Mouse (Mus musculus) left cerebral cortex, adult 11 months (tissue): Measurements from ENCODE around the gene Gsto2.

ENCODE experiments used
- DNase-seq: peaks from one replicate; pipeline ENCODE4 v3.0.0; 2022; ENCODE audit warnings: low spot score

The Gsto2 gene

GRCm38 (mm10) chr19:47891562-47892312 lies 26.4 kb downstream of the Gsto2 start:
- no peak for DNase-seq

GRCm38 (mm10) chr19:47893092-47893491 lies 27.8 kb downstream of the Gsto2 start:
- DNase-seq, result no peak

- DNase-seq, result no peak
These were observed 33.2 kb downstream of the Gsto2 start for GRCm38 (mm10) chr19:47898472-47899079.

- no peak for DNase-seq
These were observed 34.7 kb downstream of the Gsto2 start for GRCm38 (mm10) chr19:47900012-47900411.

GRCm38 (mm10) chr19:47900558-47900957 lies 35.2 kb downstream of the Gsto2 start:
- DNase-seq, result no peak

- DNase-seq, result no peak
These were observed 37.2 kb downstream of the Gsto2 start for GRCm38 (mm10) chr19:47902316-47903201.

DNA sequence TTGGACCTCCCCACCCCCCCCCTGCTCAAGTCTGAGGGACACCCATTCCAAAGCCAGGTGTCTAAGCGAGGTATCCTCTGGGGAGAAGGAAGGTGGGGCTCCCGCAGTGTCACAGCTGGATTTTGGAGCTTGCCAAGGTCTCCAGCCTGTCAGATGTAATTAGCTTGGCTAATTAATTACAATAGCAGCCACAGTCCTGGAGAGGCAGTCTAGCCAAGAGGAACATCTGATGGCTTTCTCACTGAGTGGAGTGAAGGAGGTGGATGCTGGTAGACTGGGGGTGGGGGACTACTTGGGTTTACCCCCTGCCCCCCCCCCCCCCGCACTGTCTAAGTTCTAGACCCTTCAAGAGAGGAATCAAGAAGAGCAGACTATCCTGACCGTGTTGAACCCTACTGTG lies 38.3 kb downstream of the Gsto2 start:
- DNase-seq, result no peak

- no peak for DNase-seq
These were observed 39.7 kb downstream of the Gsto2 start for GRCm38 (mm10) chr19:47905081-47905480.

- no peak for DNase-seq
These were observed 40.3 kb downstream of the Gsto2 start for GRCm38 (mm10) chr19:47905603-47906002.

- no peak for DNase-seq
These were observed 42.3 kb downstream of the Gsto2 start for GRCm38 (mm10) chr19:47907596-47907995.

DNA sequence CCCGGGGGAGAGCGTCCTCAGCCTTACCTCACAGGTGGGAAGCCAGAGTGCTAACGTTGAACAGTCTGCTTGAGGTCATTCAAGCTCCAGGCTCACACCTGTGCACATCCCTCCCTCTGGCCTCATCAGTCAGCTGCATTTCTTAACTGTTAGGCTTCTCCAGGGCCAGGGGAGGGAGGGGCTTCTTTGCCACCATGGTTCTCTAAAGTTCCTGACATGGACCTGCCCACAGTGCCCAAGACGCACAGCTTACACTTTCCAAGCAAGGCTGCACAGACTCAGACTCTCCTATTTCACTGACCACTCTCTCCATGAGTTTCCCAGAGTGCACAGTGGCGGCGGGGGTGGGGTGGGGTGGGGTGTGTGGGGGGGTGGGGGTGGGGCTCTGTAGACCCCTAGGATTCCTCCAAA lies 43.6 kb downstream of the Gsto2 start:
- DNase-seq, result no peak

GRCm38 (mm10) chr19:47909387-47910116 lies 44.2 kb downstream of the Gsto2 start:
- no peak for DNase-seq

DNA sequence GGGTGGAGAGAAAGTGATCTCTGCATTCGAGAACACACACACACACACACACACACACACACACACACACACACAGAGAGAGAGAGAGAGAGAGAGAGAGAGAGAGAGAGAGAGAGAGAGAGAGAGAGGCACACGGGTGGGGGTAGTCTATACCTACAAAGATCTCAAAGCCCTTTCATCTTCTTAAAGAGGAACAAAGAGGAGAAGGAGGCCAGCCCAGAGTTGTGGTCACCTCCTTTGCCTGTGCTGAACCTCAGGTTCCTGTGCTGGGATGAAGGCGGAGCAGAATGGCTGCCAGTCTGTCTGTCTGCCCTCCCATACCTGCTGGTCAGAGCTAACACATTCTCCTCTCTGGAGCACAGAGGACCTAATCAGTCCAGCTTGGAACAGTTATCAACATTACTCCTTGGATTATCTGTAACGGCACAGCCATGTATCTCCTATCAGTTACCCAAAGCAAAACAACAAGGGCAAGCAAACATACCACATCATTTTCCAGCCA lies 44.8 kb downstream of the Gsto2 start:
- DNase-seq, result no peak

GRCm38 (mm10) chr19:47910751-47911150 lies 45.4 kb downstream of the Gsto2 start:
- no peak for DNase-seq

DNA sequence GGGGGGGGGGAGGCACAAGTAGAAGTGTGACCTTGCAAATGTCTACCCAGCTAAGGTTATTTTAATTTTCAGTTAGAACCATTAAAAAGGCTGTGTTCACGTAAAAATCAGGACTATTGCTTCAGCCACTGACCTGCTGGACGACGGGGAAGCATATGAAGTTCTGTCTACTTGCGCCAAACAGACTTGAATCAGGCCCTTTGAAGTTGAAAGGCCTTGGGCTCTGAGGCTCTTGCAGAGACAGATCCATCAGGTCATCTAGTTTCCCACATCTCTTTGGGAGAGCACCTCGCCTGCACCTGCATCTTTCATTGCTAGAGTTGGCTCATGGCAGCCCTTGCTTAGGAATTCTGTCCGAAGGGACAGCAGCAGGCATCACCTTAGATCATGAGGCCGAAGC lies 48.0 kb downstream of the Gsto2 start:
- no peak for DNase-seq

DNA sequence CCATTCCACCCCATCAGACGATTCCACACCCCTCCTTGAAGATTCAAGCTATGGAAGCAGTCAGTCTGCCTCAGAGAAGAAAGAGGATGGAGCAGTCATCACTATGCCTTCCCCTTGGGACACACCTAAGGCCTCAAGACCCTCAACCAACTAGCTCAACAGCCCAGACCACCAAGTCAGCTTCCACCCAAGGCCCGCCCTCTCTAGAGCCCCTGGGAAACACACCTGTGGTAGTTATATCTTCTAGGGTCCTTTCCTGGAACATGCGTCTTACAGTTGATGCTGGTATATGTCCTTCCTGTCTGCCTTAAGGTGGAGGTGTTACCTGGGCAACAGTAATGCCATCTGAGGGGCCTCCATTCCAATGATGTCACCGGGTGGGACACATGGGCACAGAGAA lies 48.9 kb downstream of the Gsto2 start:
- DNase-seq, result no peak

GRCm38 (mm10) chr19:47915251-47915650 lies 49.9 kb downstream of the Gsto2 start:
- DNase-seq, result no peak

GRCm38 (mm10) chr19:47917396-47917795 lies 52.1 kb downstream of the Gsto2 start:
- DNase-seq, result no peak

GRCm38 (mm10) chr19:47918016-47918415 lies 52.7 kb downstream of the Gsto2 start:
- DNase-seq, result no peak

DNA sequence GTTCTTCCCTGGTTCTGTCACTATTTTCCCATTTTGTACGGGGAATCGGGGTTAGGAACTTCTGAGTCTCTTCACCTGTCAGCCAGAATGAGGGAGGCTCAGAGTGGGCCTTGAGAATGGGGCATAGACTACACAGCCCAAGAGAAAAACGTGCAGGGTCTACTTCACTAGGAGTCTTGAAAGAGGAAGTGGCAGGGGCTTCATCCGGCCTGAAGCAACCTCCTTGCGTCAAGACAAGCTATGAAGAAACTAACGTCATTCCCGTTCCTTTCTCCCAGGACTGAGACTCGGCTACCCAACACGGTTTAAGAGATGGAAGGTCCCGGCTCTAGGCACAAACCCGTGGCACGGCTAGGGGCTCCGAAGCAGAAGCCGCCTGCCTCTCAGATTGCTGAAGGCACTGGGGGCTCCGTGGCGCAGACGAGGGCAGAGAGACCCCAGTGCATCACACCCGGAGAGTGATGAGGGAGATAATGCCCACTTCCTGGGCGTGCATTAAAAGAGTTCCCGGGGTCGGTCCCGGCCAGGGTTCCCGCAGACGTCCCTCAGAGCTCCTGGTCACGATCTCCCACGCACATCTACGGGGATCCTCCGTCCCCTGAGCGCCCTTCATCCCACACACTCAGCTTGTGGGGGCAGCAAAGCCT lies 53.2 kb downstream of the Gsto2 start:
- no peak for DNase-seq
